Mouse (Mus musculus): ENCODE results near the gene Fndc8.

GRCm38 (mm10) chr11:82846079-82846436 is 45.9 kb upstream of the Fndc8 start:
- TF ChIP-seq CTCF (IDR thresholded peaks at IDR 0.05; ENCODE audit: control insufficient read depth, insufficient read depth, insufficient read length), result no peak
- no peak for TF ChIP-seq MAX (IDR thresholded peaks at IDR 0.05)
- TF ChIP-seq USF1 (IDR thresholded peaks at IDR 0.05; ENCODE audit: low read depth), result no peak
- no peak for TF ChIP-seq MYOG (IDR thresholded peaks at IDR 0.05; ENCODE audit: control insufficient read depth, extremely low read depth, insufficient read length)
- no peak for TF ChIP-seq CEBPB (IDR thresholded peaks at IDR 0.05; ENCODE audit: low read depth)

Data from C2C12 (cell line).